Mouse (Mus musculus) C2C12 (cell line): ENCODE results near the gene Trpm5. TPM values are rescaled to one million over a fixed set of nuclear protein-coding genes. Genes with fewer than 3 reads are reported as not detected.

Experiments
- H3K27me3 ChIP-seq: one replicate; pipeline ENCODE4 v1.6.1; 2011; ENCODE audit not compliant: control insufficient read depth, insufficient read depth, insufficient read length
- H3K36me3 ChIP-seq: one replicate; pipeline ENCODE4 v1.6.1; 2011; ENCODE audit not compliant: control insufficient read depth, insufficient read depth
- H3K4me3 ChIP-seq: one replicate; pipeline ENCODE4 v1.5.1; 2011; ENCODE audit warnings: mild to moderate bottlenecking, control low read depth; ENCODE audit not compliant: poor library complexity, insufficient read depth, severe bottlenecking
- H3K79me2 ChIP-seq: one replicate; pipeline ENCODE4 v1.6.1; 2011; ENCODE audit not compliant: control insufficient read depth, insufficient read depth
- H3K79me3 ChIP-seq: one replicate; pipeline ENCODE4 v1.6.1; 2011; ENCODE audit warnings: low read depth, control low read depth
- H3ac ChIP-seq: one replicate; pipeline ENCODE3; 2011; ENCODE audit warnings: low read depth; ENCODE audit not compliant: control insufficient read depth, insufficient read length
- CEBPB ChIP-seq: IDR thresholded peaks from one replicate; pipeline ENCODE4 v1.6.1; 2011; ENCODE audit warnings: low read depth, mild to moderate bottlenecking, control low read depth, moderate library complexity
- CTCF ChIP-seq: IDR thresholded peaks from one replicate; pipeline ENCODE4 v1.5.1; 2011; ENCODE audit not compliant: control insufficient read depth, insufficient read depth, insufficient read length
- FOSL1 ChIP-seq: IDR thresholded peaks from one replicate; pipeline ENCODE4 v1.8.0; 2011; ENCODE audit warnings: mild to moderate bottlenecking, low read length; ENCODE audit not compliant: poor library complexity, insufficient read depth, severe bottlenecking
- MAX ChIP-seq: IDR thresholded peaks from one replicate; pipeline ENCODE4 v1.6.1; 2011; ENCODE audit warnings: mild to moderate bottlenecking, control low read depth
- MYOD1 ChIP-seq: IDR thresholded peaks from one replicate; pipeline ENCODE4 v1.6.1; 2011; ENCODE audit warnings: low read depth; ENCODE audit not compliant: control insufficient read depth, insufficient read length
- MYOG ChIP-seq: IDR thresholded peaks from one replicate; pipeline ENCODE4 v1.6.1; 2011; ENCODE audit not compliant: control insufficient read depth, insufficient read length; ENCODE audit errors: extremely low read depth
- USF1 ChIP-seq: IDR thresholded peaks from one replicate; pipeline ENCODE4 v1.6.1; 2011; ENCODE audit warnings: low read depth, mild to moderate bottlenecking, control low read depth, moderate library complexity
- polyA plus RNA-seq: library from polyadenylated mRNA; unstranded; fragments of >200 nt; fragmentation: generic; extraction: Trizol; gene quantifications from one replicate; pipeline ENCODE4 v1.2.1, GENCODE M21; 2012; ENCODE audit warnings: missing spikeins

The Trpm5 gene
- polyA plus RNA-seq, 1 experiment: 2.7 TPM

DNA sequence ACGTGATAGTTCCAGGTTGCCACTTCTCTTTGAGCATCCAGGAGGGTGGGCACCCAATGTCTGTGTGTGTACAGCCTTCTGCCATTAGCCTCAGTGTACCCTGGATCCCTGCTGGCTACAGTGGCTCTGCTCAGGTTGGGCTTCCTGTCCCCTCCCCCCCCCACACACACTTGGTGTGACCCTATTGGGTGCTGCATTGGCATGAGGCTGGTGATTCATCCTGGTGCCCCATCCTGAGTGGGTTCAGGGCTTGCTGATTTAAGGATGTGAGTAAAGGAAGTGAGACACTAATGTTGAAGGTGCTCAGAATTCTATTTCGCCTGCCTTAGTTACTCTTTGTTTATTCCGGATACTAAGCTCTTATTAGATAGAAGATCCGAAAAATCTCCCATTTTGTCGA lies 38.4 kb upstream of the Trpm5 start:
- TF ChIP-seq MYOD1 (no peak), USF1 (no peak), MAX (no peak), CEBPB (no peak), CTCF (no peak), FOSL1 (no peak), MYOG (no peak)
- no peaks in the 10 kb centered on the region for H3K79me3 ChIP-seq
- H3K4me3 ChIP-seq: no peak overlapping the region
- no peaks in the 10 kb centered on the region for H3K27me3 ChIP-seq
- H3ac ChIP-seq: no peak overlapping the region
- H3K36me3 ChIP-seq: no peaks in the 10 kb centered on the region
- no peaks in the 10 kb centered on the region for H3K79me2 ChIP-seq

GRCm38 (mm10) chr7:143124902-143125301 lies 30.5 kb upstream of the Trpm5 start:
- Histone ChIP-seq H3K79me3 (no peaks in the 10 kb centered on the region), H3K79me2 (no peaks in the 10 kb centered on the region), H3ac (no peak overlapping the region), H3K36me3 (no peaks in the 10 kb centered on the region), H3K27me3 (no peaks in the 10 kb centered on the region), H3K4me3 (no peak overlapping the region)
- TF ChIP-seq USF1 (no peak), CTCF (no peak), MAX (no peak)

DNA sequence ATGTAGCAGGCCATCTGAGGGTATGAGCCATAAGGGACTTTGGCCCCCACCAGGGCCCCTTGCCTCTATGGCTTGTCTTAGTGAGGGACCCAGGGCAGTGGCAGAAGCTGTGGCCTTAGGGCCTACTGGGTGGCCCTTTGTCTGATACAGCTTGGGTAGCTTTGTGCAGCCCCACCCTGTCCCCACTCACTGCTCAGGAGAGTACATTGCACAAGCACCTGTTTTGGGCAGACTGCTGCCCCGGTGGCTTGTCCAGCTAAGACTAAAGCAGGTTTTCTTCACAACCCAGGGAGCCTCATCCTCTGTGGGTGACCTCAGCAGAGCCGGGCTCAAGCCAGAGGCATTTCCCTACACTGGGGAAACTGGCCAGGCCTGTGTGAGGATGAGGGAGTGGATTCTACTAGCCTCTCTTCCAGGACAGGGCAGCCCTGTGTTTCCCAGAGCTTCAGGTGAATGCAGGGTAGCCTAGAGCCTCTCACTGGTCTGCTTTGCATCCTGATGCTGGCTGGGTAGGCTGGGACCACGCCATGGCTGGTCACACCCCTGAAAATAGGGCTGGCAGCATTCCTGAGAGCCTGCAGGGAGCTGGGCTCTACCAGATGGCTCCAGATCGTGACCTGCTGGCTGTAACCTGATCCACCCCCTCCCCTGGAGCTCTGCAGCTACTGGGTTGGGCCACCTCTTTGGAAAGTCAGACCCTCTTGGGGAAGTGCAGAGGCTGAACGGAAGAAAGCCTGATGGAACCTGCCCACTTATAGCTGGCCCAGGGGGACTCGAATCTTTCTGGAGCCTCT lies 29.6 kb upstream of the Trpm5 start:
- H3K4me3 ChIP-seq: no peak overlapping the region
- H3K27me3 ChIP-seq: no peaks in the 10 kb centered on the region
- no peak overlapping the region for H3ac ChIP-seq
- TF ChIP-seq MAX: no peak
- no peak for TF ChIP-seq MYOD1
- no peak for TF ChIP-seq FOSL1
- TF ChIP-seq CTCF: no peak
- TF ChIP-seq CEBPB: no peak
- TF ChIP-seq MYOG: no peak
- TF ChIP-seq USF1: no peak
- no peaks in the 10 kb centered on the region for H3K36me3 ChIP-seq
- H3K79me3 ChIP-seq: no peaks in the 10 kb centered on the region
- no peaks in the 10 kb centered on the region for H3K79me2 ChIP-seq

GRCm38 (mm10) chr7:143122191-143122590 lies 27.7 kb upstream of the Trpm5 start:
- H3ac ChIP-seq: no peak overlapping the region
- H3K4me3 ChIP-seq: no peak overlapping the region
- no peaks in the 10 kb centered on the region for H3K27me3 ChIP-seq
- no peaks in the 10 kb centered on the region for H3K36me3 ChIP-seq
- no peaks in the 10 kb centered on the region for H3K79me3 ChIP-seq
- TF ChIP-seq MAX (no peak), MYOG (no peak), CEBPB (no peak), CTCF (no peak), MYOD1 (no peak), USF1 (no peak), FOSL1 (no peak)
- no peaks in the 10 kb centered on the region for H3K79me2 ChIP-seq

- Histone ChIP-seq H3K36me3 (no peaks in the 10 kb centered on the region), H3K79me3 (no peaks in the 10 kb centered on the region), H3K79me2 (no peaks in the 10 kb centered on the region), H3K4me3 (no peak overlapping the region), H3ac (no peak overlapping the region), H3K27me3 (no peaks in the 10 kb centered on the region)
- TF ChIP-seq MYOG (no peak), CTCF (no peak), CEBPB (no peak), USF1 (no peak), FOSL1 (no peak), MYOD1 (no peak), MAX (no peak)
Observed at GRCm38 (mm10) chr7:143119826-143120225, 25.4 kb upstream of the Trpm5 start.

- H3K79me3 ChIP-seq: no peaks in the 10 kb centered on the region
- H3K36me3 ChIP-seq: no peaks in the 10 kb centered on the region
- H3K27me3 ChIP-seq: no peaks in the 10 kb centered on the region
- TF ChIP-seq FOSL1 (no peak), MYOG (no peak), CEBPB (no peak), MYOD1 (no peak), MAX (no peak), CTCF (no peak), USF1 (no peak)
- no peak overlapping the region for H3K4me3 ChIP-seq
- H3K79me2 ChIP-seq: no peaks in the 10 kb centered on the region
- H3ac ChIP-seq: no peak overlapping the region
Observed at GRCm38 (mm10) chr7:143119407-143119806, 25.0 kb upstream of the Trpm5 start.
